21 mouse cellular contexts compared by ENCODE assay signal in genomic region chr5:89390405-89390804, GRCm38 (mm10).
A peak's percentile ranks its signal among the peaks of the same experiment; 100 is the strongest.
DNase-seq lines count a peak whose midpoint lies in the region; ATAC-seq and TF ChIP-seq lines count a peak whose summit lies in the region.
"Had no signal": no experiment of that assay in that cellular context is flagged by ENCODE, and none has a peak within 500 bp of the region (broad histone marks: within the 10 kb centered on the region; RNA-seq: fewer than 3 reads in every experiment).

No protein-coding gene starts in this region.

- no peak for TF ChIP-seq POLR2A in lung, adult 2 months (IDR thresholded peaks at IDR 0.05; ENCODE audit: borderline replicate concordance, extremely low read depth, low read depth, low read length)

- TF ChIP-seq CTCF in lung, embryonic 14.5 days (IDR thresholded peaks at IDR 0.05; ENCODE audit: low read depth), result no peak
- TF ChIP-seq CTCF in lung, adult 2 months (IDR thresholded peaks at IDR 0.05; ENCODE audit: insufficient read depth, low read length), result no peak

- DNase-seq in lung, embryonic 14.5 days, result peak; percentile 19
- no peak for DNase-seq in lung, adult 2 months
- DNase-seq in lung, postnatal 10 days, result no peak
- no peak for DNase-seq in lung, postnatal 4 days
- DNase-seq: adrenal gland, adult 2 months; adrenal gland, adult 8-10 months; adrenal gland, postnatal 10 days; adrenal gland, postnatal 14 days; adrenal gland, postnatal 25 days; adrenal gland, postnatal 36 days; B cell, adult 2 months; cerebellum, adult 11 months; cerebellum, adult 11-12 months; cerebellum, adult 18-20 months had no signal

- no peak overlapping the region for H3K4me2 ChIP-seq in lung, embryonic 14.5 days
- H3K4me2 ChIP-seq in lung, embryonic 15.5 days, result 0 out of 2 replicates have a peak overlapping the region, but pooled peaks have one; percentile 1
- H3K4me2 ChIP-seq in lung, embryonic 16.5 days (ENCODE audit: low read depth, low read length), result 0 out of 2 replicates have a peak overlapping the region, but pooled peaks have one; percentile 14

- 63% methylated on average over 1 of the region's 1 CpGs for WGBS in lung, embryonic 14.5 days
- WGBS in lung, adult 2 months, result 60% methylated on average over 1 of the region's 1 CpGs
- WGBS in lung, embryonic 15.5 days, result 42% methylated on average over 1 of the region's 1 CpGs
- 19% methylated on average over 1 of the region's 1 CpGs for WGBS in lung, embryonic 16.5 days

- H3K36me3 ChIP-seq in lung, embryonic 14.5 days (ENCODE audit: insufficient read depth), result no peaks in the 10 kb centered on the region
- H3K36me3 ChIP-seq in lung, embryonic 15.5 days, result no peaks in the 10 kb centered on the region
- H3K36me3 ChIP-seq in lung, embryonic 16.5 days (ENCODE audit: control insufficient read depth, insufficient read depth, low read length), result no peaks in the 10 kb centered on the region
- H3K36me3 ChIP-seq: G1E had no signal

- H3K4me1 ChIP-seq in lung, embryonic 14.5 days (ENCODE audit: insufficient read depth), result no peaks in the 10 kb centered on the region
- H3K4me1 ChIP-seq in lung, adult 2 months (ENCODE audit: control insufficient read depth, insufficient read depth, low read length), result no peaks in the 10 kb centered on the region
- peaks cover 3% of the 10 kb centered on the region; the same call in 1 of the 2 replicates for H3K4me1 ChIP-seq in lung, embryonic 15.5 days
- no peaks in the 10 kb centered on the region; the same call in 1 of the 2 replicates for H3K4me1 ChIP-seq in lung, embryonic 16.5 days (replicated peaks; ENCODE audit: control insufficient read depth, insufficient read depth, low read length)

- H3K9me3 ChIP-seq in lung, embryonic 14.5 days (ENCODE audit: low read depth, low read length), result no peaks in the 10 kb centered on the region
- no peaks in the 10 kb centered on the region for H3K9me3 ChIP-seq in lung, embryonic 15.5 days
- H3K9me3 ChIP-seq in lung, embryonic 16.5 days (ENCODE audit: control insufficient read depth, low read length), result peaks cover 3% of the 10 kb centered on the region; the same call in 1 of the 2 replicates

- peak; percentile 53; the same call in 1 of the 2 replicates for ATAC-seq in lung, embryonic 14.5 days (ENCODE audit: insufficient read depth)
- ATAC-seq in lung, embryonic 15.5 days (ENCODE audit: borderline replicate concordance, extremely low read depth, low FRiP score, low TSS enrichment), result peak; percentile 51
- ATAC-seq in lung, embryonic 16.5 days (ENCODE audit: low read depth), result peak; percentile 72
- ATAC-seq: activated CD4-positive, CD25-positive, alpha-beta regulatory T cell, adult 4 months; CD4-positive, CD25-positive, alpha-beta regulatory T cell, adult 4 months; Patski had no signal

- H3K4me3 ChIP-seq in lung, embryonic 14.5 days (ENCODE audit: low read depth, low read length), result no peak overlapping the region
- H3K4me3 ChIP-seq in lung, adult 2 months (replicated peaks; ENCODE audit: extremely low read depth, low read depth, low read length), result no peak overlapping the region
- no peak overlapping the region for H3K4me3 ChIP-seq in lung, embryonic 15.5 days
- no peak overlapping the region for H3K4me3 ChIP-seq in lung, embryonic 16.5 days (ENCODE audit: low read length)

- H3K27me3 ChIP-seq in lung, embryonic 14.5 days (ENCODE audit: insufficient read depth, low read length), result no peaks in the 10 kb centered on the region
- H3K27me3 ChIP-seq in lung, embryonic 15.5 days, result no peaks in the 10 kb centered on the region
- H3K27me3 ChIP-seq in lung, embryonic 16.5 days (ENCODE audit: control insufficient read depth, insufficient read depth, low read depth, low read length), result no peaks in the 10 kb centered on the region
- H3K27me3 ChIP-seq: CH12.LX, Patski had no signal

- H3K27ac ChIP-seq in lung, embryonic 14.5 days (ENCODE audit: low read depth), result no peak overlapping the region
- H3K27ac ChIP-seq in lung, embryonic 15.5 days, result peak overlapping the region; percentile 37; the same call in 1 of the 2 replicates
- H3K27ac ChIP-seq in lung, embryonic 16.5 days (ENCODE audit: low read length), result no peak overlapping the region

- H3K9ac ChIP-seq in lung, embryonic 14.5 days, result no peak overlapping the region
- H3K9ac ChIP-seq in lung, embryonic 15.5 days, result no peak overlapping the region
- no peak overlapping the region for H3K9ac ChIP-seq in lung, embryonic 16.5 days (ENCODE audit: low read length)
